Mouse (Mus musculus) adrenal gland, adult (tissue): ENCODE measurements around the gene Resp18.
A peak's percentile ranks its signal among the peaks of the same experiment; 100 is the strongest.

Experiments
- DNase-seq, 2 experiments: peaks; one replicate each; pipeline ENCODE4 v3.0.0; 2022 to 2023; ENCODE audit warnings: low spot score in 1 of 2; ENCODE audit not compliant: inconsistent age in 2 of 2

The Resp18 gene

DNA sequence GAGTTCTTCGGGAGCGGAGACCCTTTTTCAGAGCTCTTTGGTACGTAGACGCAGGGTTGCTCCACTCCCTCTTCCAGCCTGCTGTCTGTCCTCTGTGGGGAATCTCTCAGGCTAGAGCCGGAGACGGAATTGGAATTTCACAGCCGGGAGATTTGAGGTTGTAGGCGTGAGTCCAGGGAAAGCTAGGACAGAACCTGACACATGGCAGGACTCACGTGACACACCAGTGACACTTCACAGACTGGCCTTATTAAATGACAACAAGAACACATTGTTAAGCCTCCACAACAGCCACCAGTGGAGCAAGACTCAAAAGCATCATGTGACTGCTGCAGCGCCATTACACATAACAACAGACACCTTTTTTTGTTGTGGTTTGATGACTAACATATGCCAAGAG is 38.6 kb downstream of the Resp18 start:
- DNase-seq = no peak

DNA sequence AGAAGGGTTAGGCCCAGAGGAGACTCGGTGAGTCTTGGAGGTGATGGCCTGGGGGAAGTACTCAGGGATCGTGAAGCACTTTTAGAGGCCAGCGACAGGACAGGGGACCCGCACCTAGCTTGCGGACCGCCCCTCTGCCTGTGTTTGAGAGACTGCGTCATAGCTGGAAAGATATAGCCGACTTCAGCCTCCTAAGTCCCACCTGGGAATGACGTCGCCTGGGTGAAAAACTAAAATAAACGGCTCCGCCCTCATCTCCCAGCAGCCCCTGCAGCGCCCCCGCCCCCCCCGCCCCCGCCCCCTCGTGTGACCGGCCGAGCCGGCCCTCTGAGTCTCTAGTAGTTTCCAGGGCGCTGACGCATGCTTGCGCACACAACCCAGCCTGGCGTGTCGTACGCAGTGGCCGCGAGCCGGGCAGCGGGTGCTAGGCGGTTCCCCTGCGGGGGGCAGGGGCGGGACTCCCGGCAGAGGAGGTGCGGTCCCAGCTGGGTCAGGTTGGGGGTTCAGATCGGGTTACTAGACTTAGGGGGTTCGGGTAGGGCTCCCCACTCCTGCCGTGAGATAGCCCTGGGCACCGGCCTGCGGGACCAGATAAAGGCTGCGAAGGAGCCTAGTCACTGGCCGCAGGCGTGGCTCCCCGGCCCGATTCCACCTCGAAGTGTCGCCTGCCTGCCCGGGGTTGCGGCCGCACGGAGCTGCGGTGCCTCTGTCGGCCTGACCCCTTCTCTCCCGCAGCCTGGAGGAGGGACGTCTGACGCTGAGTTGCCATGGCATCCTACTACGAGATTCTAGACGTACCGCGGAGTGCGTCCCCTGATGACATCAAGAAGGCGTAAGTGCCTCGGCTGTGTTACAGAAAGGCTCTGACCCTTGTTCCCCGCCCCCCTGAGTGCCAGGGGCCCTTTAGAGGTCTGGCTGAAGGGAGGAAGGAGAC is 41.8 kb downstream of the Resp18 start, which contains the start of gene Dnajb2:
Gene Dnajb2, plus strand, starts transcription at position 290 of the 934 bp plus-strand sequence.
- DNase-seq = peak; percentile 94 to 96

DNA sequence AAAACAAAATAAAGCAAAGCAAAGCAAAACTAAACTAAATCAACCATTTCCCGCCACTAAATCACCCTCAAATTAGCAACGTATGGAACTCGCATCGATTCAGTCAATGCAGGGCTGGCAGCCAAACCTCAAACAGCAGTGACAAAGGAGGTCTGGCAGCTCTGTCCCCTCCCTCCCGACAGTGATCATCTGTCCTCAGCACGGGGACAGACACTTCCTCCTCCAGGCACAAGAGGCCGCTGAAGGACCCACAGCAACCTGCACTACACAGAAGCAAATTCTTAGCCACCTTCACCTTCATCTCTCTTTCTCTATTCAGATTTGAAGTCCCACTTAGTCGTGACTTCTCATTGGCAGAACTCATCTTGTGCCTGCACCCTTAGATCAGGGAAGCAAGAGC is 43.6 kb downstream of the Resp18 start:
- DNase-seq = peak; percentile 81 to 88

DNA sequence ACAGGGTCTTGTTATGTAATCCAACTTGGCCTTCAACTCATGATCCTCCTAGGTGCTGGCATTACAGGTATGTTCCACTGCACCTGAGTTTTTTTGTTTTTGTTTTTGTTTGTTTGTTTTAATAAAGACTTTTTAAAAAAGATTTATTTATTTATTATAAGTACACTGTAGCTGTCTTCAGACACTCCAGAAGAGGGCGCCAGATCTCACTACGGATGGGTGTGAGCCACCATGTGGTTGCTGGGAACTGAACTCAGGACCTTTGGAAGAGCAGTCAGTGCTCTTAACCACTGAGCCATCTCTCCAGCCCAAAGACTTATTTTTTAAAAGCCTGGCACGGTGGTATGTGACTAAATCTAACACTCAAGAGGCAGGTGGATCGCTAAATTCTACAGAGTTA is 45.7 kb downstream of the Resp18 start:
- peak in 1 of 2 experiments; percentile 24 for DNase-seq

DNA sequence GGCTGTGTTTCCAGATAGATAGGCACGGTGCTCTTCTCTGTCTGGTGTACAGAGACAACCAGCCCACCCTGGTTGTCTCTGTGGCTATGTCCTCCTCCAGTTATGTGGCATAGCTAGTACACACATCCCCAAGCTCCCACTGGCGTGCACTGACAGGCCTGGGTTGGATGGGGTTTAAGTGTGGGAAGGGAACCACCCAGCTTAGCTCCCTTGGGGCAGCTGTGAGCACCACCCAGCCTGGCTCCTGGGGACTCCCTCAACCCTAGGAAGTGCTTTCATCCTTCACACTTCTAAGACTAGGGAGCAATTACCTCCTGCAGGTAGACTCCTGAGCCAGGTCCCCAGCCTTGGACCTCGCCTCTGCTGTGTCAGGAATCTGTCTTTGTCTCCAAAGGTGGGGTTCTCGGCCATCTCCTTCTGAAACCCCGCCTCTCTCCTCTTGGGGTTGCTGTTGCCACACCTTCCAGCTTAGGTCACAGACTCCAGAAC is 46.5 kb downstream of the Resp18 start, which contains the start of gene A630095N17Rik:
Gene A630095N17Rik, minus strand, starts transcription at position 439 of the 489 bp plus-strand sequence.
- DNase-seq = no peak

DNA sequence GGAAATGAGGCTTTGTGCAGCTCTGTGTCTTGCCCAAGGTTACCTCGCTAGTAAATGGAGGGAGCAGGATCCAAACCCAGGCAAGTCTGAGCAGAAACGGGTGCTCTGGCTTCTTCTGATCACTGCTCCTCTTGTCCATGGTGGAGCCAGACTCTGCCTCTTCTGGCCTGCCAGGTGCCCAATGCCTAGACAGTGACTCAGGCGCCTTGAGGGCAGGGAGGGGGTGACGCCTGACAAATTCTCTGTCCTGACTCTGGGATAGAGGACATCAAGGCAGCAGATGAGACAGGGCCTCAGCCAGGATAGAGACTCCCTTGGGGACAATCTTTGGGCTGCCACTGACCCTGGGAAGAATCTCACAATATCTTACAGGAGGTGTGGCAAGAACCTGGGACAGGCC is 47.0 kb downstream of the Resp18 start:
- DNase-seq = peak in 1 of 2 experiments; percentile 22

DNA sequence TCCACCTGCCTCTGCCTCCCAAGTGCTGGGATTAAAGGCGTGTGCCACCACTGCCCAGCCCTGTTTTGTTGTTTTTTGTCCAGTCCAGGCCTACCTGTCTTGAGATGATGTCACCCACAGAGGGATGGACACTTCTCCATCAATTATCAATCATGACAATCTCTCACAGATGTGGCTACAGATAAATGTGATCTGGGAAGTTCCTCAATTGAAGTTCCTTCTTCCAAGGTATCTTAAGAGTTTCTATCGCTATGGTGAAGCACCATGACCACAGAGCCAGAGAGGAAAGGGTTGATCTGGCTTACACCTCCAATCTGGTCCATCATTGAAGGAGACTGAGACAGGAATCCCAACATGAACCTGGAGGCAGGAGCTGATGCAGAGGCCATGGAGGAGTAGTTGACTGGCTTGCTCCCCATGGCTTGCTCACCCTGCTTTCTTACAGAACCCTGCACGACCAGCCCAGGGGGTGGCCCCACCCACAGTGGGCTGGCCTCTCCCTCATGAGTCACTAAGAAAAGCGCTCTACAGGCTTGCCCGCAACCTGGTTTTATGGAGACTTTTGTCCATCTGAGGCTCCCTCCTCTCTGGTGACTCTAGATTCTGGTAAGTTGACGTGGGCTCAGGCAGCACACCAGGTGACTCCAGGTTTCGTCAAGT is 47.8 kb downstream of the Resp18 start:
- no peak for DNase-seq

DNA sequence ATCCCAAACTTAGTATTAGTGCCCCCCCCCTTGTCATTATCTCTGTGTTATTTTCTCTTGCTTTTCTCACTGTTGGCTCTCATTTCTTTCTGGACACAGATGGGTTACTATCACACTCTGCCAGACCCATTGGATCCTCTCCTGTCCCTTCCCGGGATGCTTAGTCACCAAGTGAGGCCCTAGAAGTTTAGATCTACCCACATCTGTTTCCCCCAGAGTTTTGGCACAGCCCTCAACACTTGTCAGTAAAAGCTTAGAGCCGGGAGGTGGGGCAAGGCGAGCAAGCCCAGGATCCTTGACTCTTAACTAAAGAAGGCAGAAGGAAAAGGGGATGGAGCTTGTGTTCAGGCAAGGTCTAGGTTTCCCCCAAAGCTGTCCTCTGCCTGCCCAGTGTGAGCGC is 49.1 kb downstream of the Resp18 start:
- no peak for DNase-seq

DNA sequence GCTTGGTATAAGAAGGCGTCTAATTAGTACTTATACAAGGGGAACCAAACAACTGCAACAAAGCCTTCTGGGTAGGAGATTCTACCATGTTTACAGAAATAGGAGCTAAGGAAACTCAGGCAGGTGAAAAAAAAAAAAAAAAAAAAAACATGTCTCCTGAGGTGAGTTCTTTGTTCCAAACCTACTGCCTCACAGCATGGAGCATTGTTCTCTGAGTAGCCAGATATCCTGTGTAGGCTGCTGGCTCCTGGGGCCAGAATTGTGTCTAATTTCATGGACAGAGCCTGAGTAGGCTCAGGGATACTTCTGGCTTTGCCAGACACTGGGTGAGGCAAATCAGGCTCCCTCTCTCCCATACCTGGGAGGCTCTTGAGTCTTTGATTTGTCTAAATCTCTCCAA is 50.6 kb downstream of the Resp18 start:
- DNase-seq = no peak

DNA sequence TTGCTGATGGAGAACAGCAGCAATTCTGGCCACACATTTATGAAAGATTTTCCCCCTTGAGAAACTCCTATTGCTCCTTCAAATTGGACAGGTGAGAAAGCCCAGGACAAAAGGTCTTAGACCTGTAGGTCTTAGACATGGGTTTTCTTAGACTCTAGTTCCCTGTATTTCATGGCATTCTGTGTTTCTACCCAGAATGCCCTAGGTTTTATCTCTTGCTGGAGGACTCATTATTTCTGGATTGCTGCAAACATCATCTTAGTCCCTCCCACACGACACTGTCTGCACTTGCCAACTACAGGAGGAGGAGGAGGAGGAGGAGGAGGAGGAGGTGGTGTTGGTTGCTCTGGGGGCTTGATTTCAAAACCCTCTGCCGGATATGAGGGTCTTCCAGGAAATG is 52.1 kb downstream of the Resp18 start:
- DNase-seq = no peak

DNA sequence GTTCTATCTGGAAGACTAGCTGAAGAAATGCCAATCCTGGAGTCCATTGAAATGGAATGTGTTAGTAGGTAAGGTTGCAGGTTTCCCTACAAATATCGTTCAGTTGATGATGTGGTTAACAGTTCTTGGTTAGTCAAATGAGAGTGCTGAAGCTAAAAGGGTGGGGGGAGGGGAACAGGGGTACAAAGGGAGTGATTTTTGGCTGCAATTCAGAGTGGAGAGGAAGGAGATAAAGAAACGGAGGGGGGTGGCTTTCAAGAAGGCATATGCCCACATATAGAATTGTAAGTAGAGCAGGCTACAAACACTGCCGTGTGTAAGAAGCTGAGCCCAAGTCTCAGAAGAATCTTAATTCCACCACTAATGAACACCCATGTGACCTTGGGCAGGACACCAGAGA is 52.7 kb downstream of the Resp18 start:
- no peak for DNase-seq

DNA sequence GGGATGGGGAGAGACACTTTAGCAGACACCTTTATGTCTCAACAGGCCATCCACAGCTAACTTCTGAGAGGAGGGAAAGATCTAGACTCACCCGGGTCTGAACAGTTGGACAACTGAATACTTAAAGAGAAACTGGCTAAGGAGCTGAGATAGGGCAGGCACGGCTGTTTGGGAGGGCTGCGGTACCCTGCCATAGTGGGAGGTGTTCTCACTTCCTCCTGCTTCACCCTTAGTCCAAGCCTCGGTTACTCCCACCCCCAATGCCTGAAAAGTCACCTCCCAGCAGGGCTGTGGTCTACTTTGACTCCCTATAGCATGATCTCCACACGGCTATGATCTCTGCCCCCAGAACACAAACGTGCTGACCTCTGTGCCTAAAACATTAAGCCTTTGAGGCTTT is 54.7 kb downstream of the Resp18 start:
- DNase-seq = no peak

DNA sequence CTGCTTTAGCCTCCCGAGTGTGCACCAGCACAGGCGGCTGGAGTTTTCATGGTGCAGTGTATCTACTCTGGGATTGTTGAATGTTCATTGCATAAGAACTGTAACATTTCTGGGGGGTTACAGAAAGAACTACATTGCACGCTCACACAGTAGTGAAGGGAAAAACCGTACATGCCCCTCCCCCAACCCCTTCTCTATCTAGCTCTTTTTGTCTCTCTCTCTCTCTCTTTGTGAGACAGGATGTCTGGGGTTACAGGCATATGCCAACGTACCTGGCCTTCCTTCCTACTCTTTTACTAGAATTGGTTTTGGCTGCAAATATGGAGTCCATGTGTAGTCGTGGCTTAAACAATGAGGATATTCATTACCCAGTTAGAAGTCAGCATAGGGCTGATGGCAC is 55.3 kb downstream of the Resp18 start:
- no peak for DNase-seq
